Mouse (Mus musculus) liver, postnatal 0 days (tissue): ENCODE data around the gene Bicra. TPM values are rescaled to one million over a fixed set of nuclear protein-coding genes. Genes with fewer than 3 reads are reported as not detected.

Source experiments
- ATAC-seq: fragments of 200-750 bp; cut with Nextera tagmentation; 2 replicates; pipeline ENCODE4 v1.8.0; 2017; ENCODE audit warnings: mild to moderate bottlenecking, moderate library complexity
- DNase-seq: peaks from one replicate; pipeline ENCODE4 v3.0.0-alpha.2; 2016
- H3K27ac ChIP-seq: fragments of 300-500 bp; sonication (generic); 2 replicates; pipeline ENCODE4 v1.5.1; 2014; ENCODE audit warnings: antibody characterized with exemption, moderate library complexity, mild to moderate bottlenecking, low read depth
- H3K27me3 ChIP-seq: fragments of 300-500 bp; sonication (generic); 2 replicates; pipeline ENCODE4 v1.6.1; 2014; ENCODE audit warnings: low read length, control low read depth, mixed read lengths; ENCODE audit not compliant: insufficient read depth
- H3K36me3 ChIP-seq: fragments of 300-500 bp; sonication (generic); replicated peaks from 2 replicates; pipeline ENCODE4 v1.6.1; 2014; ENCODE audit warnings: mild to moderate bottlenecking, control low read depth, low read length, moderate library complexity, mixed read lengths; ENCODE audit not compliant: insufficient read depth
- H3K4me1 ChIP-seq: fragments of 300-500 bp; sonication (generic); 2 replicates; pipeline ENCODE4 v1.6.1; 2014; ENCODE audit warnings: antibody characterized with exemption, mild to moderate bottlenecking, control low read depth; ENCODE audit not compliant: insufficient read depth
- H3K4me2 ChIP-seq: fragments of 300-500 bp; sonication (generic); 2 replicates; pipeline ENCODE4 v1.6.1; 2014; ENCODE audit warnings: low read depth, mild to moderate bottlenecking, low read length, moderate library complexity, mixed read lengths
- H3K4me3 ChIP-seq: fragments of 300-500 bp; sonication (generic); 2 replicates; pipeline ENCODE4 v1.5.1; 2014; ENCODE audit warnings: low read depth, low read length
- H3K9ac ChIP-seq: fragments of 300-500 bp; sonication (generic); replicated peaks from 2 replicates; pipeline ENCODE4 v1.6.1; 2014; ENCODE audit warnings: mild to moderate bottlenecking, moderate library complexity
- H3K9me3 ChIP-seq: fragments of 300-500 bp; sonication (generic); 2 replicates; pipeline ENCODE4 v1.6.1; 2016; ENCODE audit warnings: mild to moderate bottlenecking, control low read depth, low read length, mixed read lengths
- CTCF ChIP-seq: sonication (generic); IDR thresholded peaks from 2 replicates; pipeline ENCODE4 v1.5.1; 2016; ENCODE audit warnings: antibody characterized with exemption, low read depth
- EP300 ChIP-seq: IDR thresholded peaks from 2 replicates; pipeline ENCODE4 v1.6.1; 2016; ENCODE audit warnings: antibody characterized with exemption, low read depth, mild to moderate bottlenecking
- WGBS: fragments of 180-500 bp; shearing (Covaris S2); extraction: QIAGEN DNeasy Blood & Tissue Kit; methylation state at CpG from one replicate; pipeline ENCODE4 v1.1.7; 2014; ENCODE audit not compliant: insufficient replicate concordance; 5-methylcytosine and 5-hydroxymethylcytosine counted together
- polyA plus RNA-seq: library from polyadenylated mRNA; unstranded; fragments of >200 nt; fragmentation: Nextera tagmentation; extraction: Ambion mirVana; gene quantifications from 2 replicates; pipeline ENCODE4 v1.2.1, GENCODE M21; 2015

The Bicra gene
- polyA plus RNA-seq, 1 experiment from 2014 or later: 1.0 TPM

- peaks cover 24% of the 10 kb centered on the region for H3K4me1 ChIP-seq
- TF ChIP-seq EP300 (no peak), CTCF (no peak)
Observed at GRCm38 (mm10) chr7:16036972-16037371, 10.7 kb downstream of the Bicra start.

GRCm38 (mm10) chr7:16033580-16034461, 13.9 kb downstream of the Bicra start:
- WGBS: 84% methylated on average over 8 of the region's 8 CpGs
- Histone ChIP-seq H3K4me2 (no peak overlapping the region), H3K36me3 (no peaks in the 10 kb centered on the region; the same call in 1 of the 2 replicates), H3K27ac (no peak overlapping the region), H3K4me3 (no peak overlapping the region), H3K27me3 (no peaks in the 10 kb centered on the region), H3K4me1 (peaks cover 24% of the 10 kb centered on the region), H3K9me3 (no peaks in the 10 kb centered on the region), H3K9ac (no peak overlapping the region)
- DNase-seq (no peak), ATAC-seq (no peak)
- TF ChIP-seq EP300: no peak
- no peak for TF ChIP-seq CTCF

More at GRCm38 (mm10) chr7:16036972-16037371, 10.7 kb downstream of the Bicra start:
- H3K9ac ChIP-seq: no peak overlapping the region
- no peak overlapping the region for H3K4me3 ChIP-seq
- H3K36me3 ChIP-seq: no peaks in the 10 kb centered on the region
- H3K27ac ChIP-seq: no peak overlapping the region
- no peaks in the 10 kb centered on the region for H3K9me3 ChIP-seq
- WGBS: 83% methylated on average over 6 of the region's 6 CpGs
- ATAC-seq (no peak), DNase-seq (no peak)
- no peaks in the 10 kb centered on the region for H3K27me3 ChIP-seq
- H3K4me2 ChIP-seq: no peak overlapping the region

GRCm38 (mm10) chr7:16033059-16033458, 14.7 kb downstream of the Bicra start:
- Histone ChIP-seq H3K27ac (no peak overlapping the region), H3K4me2 (no peak overlapping the region), H3K9me3 (no peaks in the 10 kb centered on the region), H3K4me1 (peaks cover 25% of the 10 kb centered on the region), H3K36me3 (no peaks in the 10 kb centered on the region; the same call in 1 of the 2 replicates), H3K4me3 (no peak overlapping the region), H3K9ac (no peak overlapping the region), H3K27me3 (no peaks in the 10 kb centered on the region)
- DNase-seq (no peak), ATAC-seq (no peak)
- TF ChIP-seq CTCF (no peak), EP300 (no peak)
- WGBS: 71% methylated on average over 1 of the region's 1 CpGs

DNA sequence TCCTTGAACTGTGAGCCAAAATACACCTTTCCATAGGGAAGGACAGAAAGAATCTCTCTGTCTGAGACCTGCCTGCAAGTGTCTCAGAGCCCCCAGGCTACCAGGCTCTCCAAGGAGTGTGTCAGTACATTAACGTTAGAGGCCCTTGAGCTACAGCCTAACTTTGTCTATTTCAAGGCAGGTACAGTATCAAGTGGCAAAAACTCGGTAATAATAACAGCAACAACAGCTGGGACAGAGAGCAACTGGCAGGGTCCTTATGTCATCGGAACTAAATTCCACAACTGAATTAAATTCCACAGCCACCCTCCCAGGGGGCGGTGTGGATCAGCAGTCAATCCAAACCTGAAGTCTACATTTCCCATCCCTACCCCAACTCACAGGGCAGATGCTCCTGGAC, 16.6 kb downstream of the Bicra start:
- Histone ChIP-seq H3K36me3 (no peaks in the 10 kb centered on the region; the same call in 1 of the 2 replicates), H3K4me3 (no peak overlapping the region), H3K9me3 (no peaks in the 10 kb centered on the region), H3K9ac (no peak overlapping the region), H3K4me1 (peaks cover 23% of the 10 kb centered on the region), H3K27ac (no peak overlapping the region), H3K4me2 (no peak overlapping the region), H3K27me3 (no peaks in the 10 kb centered on the region)
- no peak for ATAC-seq
- TF ChIP-seq EP300 (no peak), CTCF (0 out of 2 replicates have a peak, but pooled peaks have one; percentile 15)
- DNase-seq: no peak
- 89% methylated on average over 4 of the region's 4 CpGs for WGBS

DNA sequence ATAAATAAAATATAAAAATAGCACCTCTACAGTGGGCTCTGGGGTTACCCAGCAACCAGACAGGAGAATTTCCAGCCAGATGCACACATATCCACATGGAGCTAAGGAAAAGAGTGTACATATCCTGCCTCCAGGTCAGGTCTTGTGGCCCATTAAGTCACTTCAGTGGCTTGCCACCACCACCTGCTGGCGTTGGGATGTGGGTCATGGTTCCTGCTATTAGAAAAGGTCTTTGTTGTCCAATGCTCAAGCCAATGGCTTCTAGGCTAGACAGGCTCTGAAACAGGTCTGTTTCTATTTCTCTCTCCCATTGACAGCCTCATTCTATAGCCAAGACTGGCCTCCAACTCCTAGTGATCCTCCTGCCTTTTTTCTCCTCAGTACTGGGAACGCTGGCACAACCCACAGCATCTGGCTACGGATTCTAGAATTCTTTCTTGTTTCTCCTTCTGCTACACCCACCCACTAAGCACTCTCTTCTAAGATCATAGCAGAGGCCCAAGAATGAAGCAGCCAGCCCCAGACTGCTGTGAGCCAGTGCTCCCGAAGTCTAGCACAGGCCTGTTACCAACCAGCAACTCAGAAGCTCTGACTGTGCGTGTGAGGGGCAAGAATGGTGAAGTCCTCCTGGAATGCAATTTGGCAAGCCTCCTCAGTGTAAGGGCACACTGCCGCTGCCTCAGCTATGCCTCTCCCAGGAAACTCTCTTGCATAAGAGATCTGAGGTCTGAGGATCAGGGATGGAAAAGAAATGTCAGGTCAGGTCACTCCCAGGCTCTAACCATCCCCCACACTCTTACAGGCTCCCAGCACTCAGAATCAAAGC, 19.4 kb downstream of the Bicra start:
- no peak overlapping the region for H3K4me3 ChIP-seq
- H3K4me2 ChIP-seq: no peak overlapping the region
- ATAC-seq (no peak), DNase-seq (no peak)
- TF ChIP-seq EP300: no peak
- no peak; the same call in 1 of the 2 replicates for TF ChIP-seq CTCF
- H3K9me3 ChIP-seq: no peaks in the 10 kb centered on the region
- H3K27ac ChIP-seq: no peak overlapping the region
- H3K36me3 ChIP-seq: no peaks in the 10 kb centered on the region; the same call in 1 of the 2 replicates
- peaks cover 17% of the 10 kb centered on the region for H3K4me1 ChIP-seq
- no peak overlapping the region for H3K9ac ChIP-seq
- WGBS: 74% methylated on average over 6 of the region's 6 CpGs
- no peaks in the 10 kb centered on the region for H3K27me3 ChIP-seq

GRCm38 (mm10) chr7:16024603-16025222, 23.0 kb downstream of the Bicra start:
- no peak overlapping the region for H3K4me2 ChIP-seq
- H3K9me3 ChIP-seq: no peaks in the 10 kb centered on the region
- H3K27ac ChIP-seq: no peak overlapping the region
- no peaks in the 10 kb centered on the region for H3K27me3 ChIP-seq
- peaks cover 23% of the 10 kb centered on the region for H3K4me1 ChIP-seq
- H3K36me3 ChIP-seq: no peaks in the 10 kb centered on the region
- TF ChIP-seq CTCF (no peak), EP300 (no peak)
- DNase-seq (no peak), ATAC-seq (no peak)
- WGBS: 71% methylated on average over 8 of the region's 8 CpGs
- H3K9ac ChIP-seq: no peak overlapping the region
- no peak overlapping the region for H3K4me3 ChIP-seq
